ENCODE assay signal across 9 mouse cellular contexts in genomic region chr7:19076586-19076991, GRCm38 (mm10). TPM values are rescaled to one million over a fixed set of nuclear protein-coding genes. Genes with fewer than 3 reads are reported as not detected.
DNase-seq lines count a peak whose midpoint lies in the region; ATAC-seq lines count a peak whose summit lies in the region.
"Had no signal": no experiment of that assay in that cellular context is flagged by ENCODE, and none has a peak within 500 bp of the region (broad histone marks: within the 10 kb centered on the region; RNA-seq: fewer than 3 reads in every experiment).

No protein-coding gene starts in this region.

- H3K4me3 ChIP-seq in embryonic facial prominence, embryonic 13.5 days: peak overlapping the region; percentile 100
- H3K4me3 ChIP-seq in hindbrain, embryonic 14.5 days (replicated peaks; ENCODE audit: low read length): peak overlapping the region; percentile 94
- H3K4me3 ChIP-seq in macrophage (ENCODE audit: inconsistent target): peak overlapping the region; percentile 39

- DNase-seq in gastrocnemius, postnatal 36 days: peak; percentile 4 to 16
- DNase-seq in gastrocnemius, postnatal 14 days: no peak
- DNase-seq in CD4-positive, CD25-positive, alpha-beta regulatory T cell, adult 2 months (ENCODE audit: low read depth, low spot score): peak; percentile 30
- DNase-seq in hindbrain, embryonic 14.5 days (ENCODE audit: low spot score): no peak
- no peak for DNase-seq in urinary bladder, postnatal 36 days (ENCODE audit: low spot score in 2 of 2)

- ATAC-seq in embryonic facial prominence, embryonic 13.5 days (ENCODE audit: insufficient number of reproducible peaks, insufficient read depth, low FRiP score, low TSS enrichment, low read depth): no peak
- ATAC-seq in hindbrain, embryonic 14.5 days (ENCODE audit: low FRiP score): no peak; the same call in 1 of the 2 replicates
- no peak for ATAC-seq in monocyte, adult 5-6 weeks (replicated peaks; ENCODE audit: insufficient number of reproducible peaks, low FRiP score, low TSS enrichment, poor library complexity, severe bottlenecking)

- peak overlapping the region; percentile 94 for H3K4me2 ChIP-seq in embryonic facial prominence, embryonic 13.5 days
- peak overlapping the region; percentile 98 for H3K4me2 ChIP-seq in hindbrain, embryonic 14.5 days (replicated peaks)

- intact Hi-C loops in gastrocnemius, postnatal 36 days (cut with DNase I): no loop called here
- intact Hi-C loops in gastrocnemius, postnatal 14 days (cut with DNase I; ENCODE audit: low total_unique reads): no loop called here

- peak overlapping the region; percentile 99 for H3K9ac ChIP-seq in embryonic facial prominence, embryonic 13.5 days
- H3K9ac ChIP-seq in hindbrain, embryonic 14.5 days: peak overlapping the region; percentile 99

- no peaks in the 10 kb centered on the region for H3K9me3 ChIP-seq in embryonic facial prominence, embryonic 13.5 days
- no peaks in the 10 kb centered on the region for H3K9me3 ChIP-seq in hindbrain, embryonic 14.5 days (ENCODE audit: control insufficient read depth, low read length)

- peaks cover 37% of the 10 kb centered on the region for H3K36me3 ChIP-seq in embryonic facial prominence, embryonic 13.5 days
- H3K36me3 ChIP-seq in hindbrain, embryonic 14.5 days (replicated peaks; ENCODE audit: control insufficient read depth, insufficient read depth): peaks cover 37% of the 10 kb centered on the region
- no peaks in the 10 kb centered on the region for H3K36me3 ChIP-seq in macrophage (ENCODE audit: inconsistent target)

- WGBS in embryonic facial prominence, embryonic 13.5 days: under 1% methylated on average over 22 of the region's 22 CpGs
- under 1% methylated on average over 22 of the region's 22 CpGs for WGBS in hindbrain, embryonic 14.5 days
- 2% methylated on average over 22 of the region's 22 CpGs for WGBS in macrophage (ENCODE audit: missing documents)

- H3K27me3 ChIP-seq in embryonic facial prominence, embryonic 13.5 days: no peaks in the 10 kb centered on the region
- no peaks in the 10 kb centered on the region for H3K27me3 ChIP-seq in hindbrain, embryonic 14.5 days (ENCODE audit: control insufficient read depth, insufficient read depth, low read length)

- H3K79me2 ChIP-seq in macrophage (ENCODE audit: inconsistent target): no peaks in the 10 kb centered on the region

- H3K4me1 ChIP-seq in embryonic facial prominence, embryonic 13.5 days: peaks cover 19% of the 10 kb centered on the region
- H3K4me1 ChIP-seq in hindbrain, embryonic 14.5 days (replicated peaks; ENCODE audit: control insufficient read depth, insufficient read depth, low read length): peaks cover 22% of the 10 kb centered on the region

- H3K27ac ChIP-seq in embryonic facial prominence, embryonic 13.5 days: peak overlapping the region; percentile 75
- H3K27ac ChIP-seq in hindbrain, embryonic 14.5 days: peak overlapping the region; percentile 80
- H3K27ac ChIP-seq in macrophage: no peak overlapping the region

RNA-seq across cellular contexts. Expression of gene Dmwd, which starts 0.6 kb away (rescaled TPM):
- total RNA-seq in gastrocnemius, postnatal 36 days (2021): 10 to 100 TPM; 21.6 to 26.1 TPM
- total RNA-seq in gastrocnemius, postnatal 14 days (2021): 10 to 100 TPM; 22.1 to 25.5 TPM
- polyA plus RNA-seq in embryonic facial prominence, embryonic 13.5 days (2015; fragmentation: Nextera tagmentation; extraction: Ambion mirVana): 16.4 and 17.6 TPM in 2 replicates
- polyA plus RNA-seq in hindbrain, embryonic 14.5 days (2014; fragmentation: Nextera tagmentation; extraction: Ambion mirVana): 32.0 and 35.0 TPM in 2 replicates
- total RNA-seq in macrophage (2018; cell fraction: chromatin; rRNA removed): 10 to 100 TPM in 2 of 26 experiments, 1 to 10 TPM in 18, under 1 TPM in 5, not detected in 1; 0.47 to 19.3 (median 2.4) TPM
- total RNA-seq in macrophage (2018; cell fraction: cytosol; rRNA removed): 1 to 10 TPM in 13 of 26 experiments, under 1 TPM in 13; 0.22 to 5.2 (median 1.00) TPM
- 10 to 100 TPM in 2 of 26 experiments, 1 to 10 TPM in 13, under 1 TPM in 9, not detected in 2; 0.28 to 32.9 (median 2.3) TPM for total RNA-seq in macrophage (2018; cell fraction: nucleus; rRNA removed)
- polyA plus RNA-seq in macrophage (2018): 0.19 to 12.9 TPM (median 0.32 TPM) in 3 replicates
- 0.39 to 3.2 TPM (median 0.43 TPM) in 3 replicates for total RNA-seq in monocyte, adult 5-6 weeks (2017)

RNA-seq across cellular contexts. Expression of gene Dmpk, which starts 7.1 kb away (rescaled TPM):
- 100 to 1,000 TPM; 272 to 309 TPM for total RNA-seq in gastrocnemius, postnatal 36 days (2021)
- total RNA-seq in gastrocnemius, postnatal 14 days (2021): 100 to 1,000 TPM; 241 to 257 TPM
- polyA plus RNA-seq in embryonic facial prominence, embryonic 13.5 days (2015; fragmentation: Nextera tagmentation; extraction: Ambion mirVana): 13.1 and 16.8 TPM in 2 replicates
- polyA plus RNA-seq in hindbrain, embryonic 14.5 days (2014; fragmentation: Nextera tagmentation; extraction: Ambion mirVana): 8.2 and 8.9 TPM in 2 replicates
- 10 to 100 TPM in 9 of 26 experiments, 1 to 10 TPM in 15, under 1 TPM in 1, not detected in 1; 0.74 to 37.9 (median 6.5) TPM for total RNA-seq in macrophage (2018; cell fraction: chromatin; rRNA removed)
- total RNA-seq in macrophage (2018; cell fraction: cytosol; rRNA removed): 1 to 10 TPM in 8 of 26 experiments, under 1 TPM in 18; 0.14 to 2.9 (median 0.64) TPM
- 100 to 1,000 TPM in 2 of 26 experiments, 1 to 10 TPM in 19, under 1 TPM in 3, not detected in 2; 0.40 to 110 (median 2.6) TPM for total RNA-seq in macrophage (2018; cell fraction: nucleus; rRNA removed)
- 0.66 to 30.4 TPM (median 0.95 TPM) in 3 replicates for polyA plus RNA-seq in macrophage (2018)
- 0.97 to 1.5 TPM in 2 of 3 replicates, not detected in the other for total RNA-seq in monocyte, adult 5-6 weeks (2017)

RNA-seq across cellular contexts. Expression of gene Six5, which starts 17.8 kb away (rescaled TPM):
- 1 to 10 TPM; 1.2 to 1.5 TPM for total RNA-seq in gastrocnemius, postnatal 36 days (2021)
- total RNA-seq in gastrocnemius, postnatal 14 days (2021): 1 to 10 TPM; 3.1 to 3.8 TPM
- 14.7 and 15.3 TPM in 2 replicates for polyA plus RNA-seq in embryonic facial prominence, embryonic 13.5 days (2015; fragmentation: Nextera tagmentation; extraction: Ambion mirVana)
- 2.3 and 2.5 TPM in 2 replicates for polyA plus RNA-seq in hindbrain, embryonic 14.5 days (2014; fragmentation: Nextera tagmentation; extraction: Ambion mirVana)
- 1 to 10 TPM; 1.8 to 6.0 (median 3.2) TPM for total RNA-seq in macrophage (2018; cell fraction: chromatin; rRNA removed)
- under 1 TPM; 0.09 to 0.61 (median 0.27) TPM for total RNA-seq in macrophage (2018; cell fraction: cytosol; rRNA removed)
- total RNA-seq in macrophage (2018; cell fraction: nucleus; rRNA removed): 1 to 10 TPM in 25 of 26 experiments, under 1 TPM in 1; 0.69 to 4.2 (median 2.2) TPM
- 0.22 to 0.68 TPM (median 0.24 TPM) in 3 replicates for polyA plus RNA-seq in macrophage (2018)
- total RNA-seq in monocyte, adult 5-6 weeks (2017): not detected in 3 replicates

RNA-seq across cellular contexts. Expression of gene Rsph6a, which starts 22.1 kb away (rescaled TPM):
- total RNA-seq in gastrocnemius, postnatal 36 days (2021): not detected
- not detected for total RNA-seq in gastrocnemius, postnatal 14 days (2021)
- polyA plus RNA-seq in embryonic facial prominence, embryonic 13.5 days (2015; fragmentation: Nextera tagmentation; extraction: Ambion mirVana): not detected in 2 replicates
- polyA plus RNA-seq in hindbrain, embryonic 14.5 days (2014; fragmentation: Nextera tagmentation; extraction: Ambion mirVana): 0.27 and 0.43 TPM in 2 replicates
- total RNA-seq in macrophage (2018; cell fraction: chromatin; rRNA removed): 1 to 10 TPM in 4 of 26 experiments, under 1 TPM in 6, not detected in 16; 0.48 to 1.5 (median 0.91) TPM
- total RNA-seq in macrophage (2018; cell fraction: cytosol; rRNA removed): not detected
- total RNA-seq in macrophage (2018; cell fraction: nucleus; rRNA removed): 1 to 10 TPM in 1 of 26 experiments, under 1 TPM in 3, not detected in 22; 0.51 to 1.7 (median 0.75) TPM
- not detected in 3 replicates for polyA plus RNA-seq in macrophage (2018)
- total RNA-seq in monocyte, adult 5-6 weeks (2017): not detected in 3 replicates
- total RNA-seq: adrenal gland, adult 18-20 months had no signal

RNA-seq across cellular contexts. Expression of gene Gm4969, which starts 41.6 kb away (rescaled TPM):
- not detected for total RNA-seq in gastrocnemius, postnatal 36 days (2021)
- total RNA-seq in gastrocnemius, postnatal 14 days (2021): not detected
- polyA plus RNA-seq in embryonic facial prominence, embryonic 13.5 days (2015; fragmentation: Nextera tagmentation; extraction: Ambion mirVana): 3.5 and 4.4 TPM in 2 replicates
- polyA plus RNA-seq in hindbrain, embryonic 14.5 days (2014; fragmentation: Nextera tagmentation; extraction: Ambion mirVana): 6.7 and 7.7 TPM in 2 replicates
- total RNA-seq in macrophage (2018; cell fraction: chromatin; rRNA removed): under 1 TPM in 1 of 26 experiments, not detected in 25; 0.30 TPM
- total RNA-seq in macrophage (2018; cell fraction: cytosol; rRNA removed): not detected
- under 1 TPM in 1 of 26 experiments, not detected in 25; 0.12 TPM for total RNA-seq in macrophage (2018; cell fraction: nucleus; rRNA removed)
- not detected in 3 replicates for polyA plus RNA-seq in macrophage (2018)
- total RNA-seq in monocyte, adult 5-6 weeks (2017): not detected in 3 replicates
- total RNA-seq: adrenal gland, adult 18-20 months had no signal

Comparison
In these comparisons a context has a peak if more than half of its experiments do, and no peak if none do; other contexts are left out.
1. DNase-seq: peak in gastrocnemius, postnatal 36 days (2 of 2) and CD4-positive, CD25-positive, alpha-beta regulatory T cell, adult 2 months (single experiment); none in gastrocnemius, postnatal 14 days (single experiment), hindbrain, embryonic 14.5 days (single experiment) and urinary bladder, postnatal 36 days (0 of 2).
2. H3K4me3 ChIP-seq: peak in every context shown above with its lines; median percentile 100 in embryonic facial prominence, embryonic 13.5 days; 94 in hindbrain, embryonic 14.5 days; 39 in macrophage.
3. RNA of gene Dmpk, which starts 7.1 kb away (total RNA-seq): 272 to 309 TPM in gastrocnemius, postnatal 36 days and 241 to 257 TPM in gastrocnemius, postnatal 14 days; 0.97 to 1.5 TPM in monocyte, adult 5-6 weeks; every median in the first group is over 10 times any median in the second.